Mouse (Mus musculus): ENCODE measurements around the gene Cldn24. TPM values are rescaled to one million over a fixed set of nuclear protein-coding genes. Genes with fewer than 3 reads are reported as not detected.
A peak's percentile ranks its signal among the peaks of the same experiment; 100 is the strongest.

The Cldn24 gene
- total RNA-seq, 2 experiments from 2014 or later = not detected

DNA sequence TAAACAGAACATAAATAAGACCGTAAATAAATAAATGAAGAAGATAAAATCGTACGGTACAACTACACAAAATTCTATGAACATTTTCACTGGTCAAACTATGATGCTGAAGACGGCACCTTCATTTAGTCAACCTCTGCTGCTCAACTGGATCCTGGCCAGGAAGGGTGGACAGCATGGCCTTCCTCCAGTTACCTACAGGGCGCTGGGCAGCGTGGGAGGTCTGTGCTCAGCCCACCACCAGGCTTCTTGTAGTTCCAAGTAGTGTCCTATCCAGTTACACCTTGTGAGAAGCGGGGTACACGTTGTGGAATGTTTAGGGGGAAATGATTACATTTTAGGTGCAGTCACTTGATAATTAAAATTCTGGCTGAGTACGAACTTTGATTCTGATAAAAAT is 5.0 kb downstream of the Cldn24 start:
- no peak for DNase-seq (ENCODE audit: low spot score in 2 of 2)

DNA sequence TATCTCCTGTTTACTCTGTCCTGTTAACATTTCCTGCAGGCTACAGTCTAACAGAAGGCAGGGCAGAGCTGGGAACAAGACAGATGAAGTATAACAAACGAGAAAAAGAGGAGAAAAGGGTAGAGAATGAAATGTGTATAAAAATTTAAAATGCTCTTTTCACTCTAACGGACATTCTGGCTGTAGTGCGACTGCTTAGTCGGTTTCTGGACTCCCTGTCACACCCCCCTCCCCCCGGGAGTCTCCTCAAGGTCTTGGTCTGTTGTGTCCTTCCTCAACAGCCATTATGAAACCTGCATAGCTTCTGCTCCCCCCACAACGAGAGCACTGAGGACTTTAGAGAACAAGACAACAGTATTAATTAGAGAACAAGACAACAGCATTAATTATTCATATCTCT is 10.7 kb downstream of the Cldn24 start:
- DNase-seq (ENCODE audit: low spot score in 2 of 2) = no peak

DNA sequence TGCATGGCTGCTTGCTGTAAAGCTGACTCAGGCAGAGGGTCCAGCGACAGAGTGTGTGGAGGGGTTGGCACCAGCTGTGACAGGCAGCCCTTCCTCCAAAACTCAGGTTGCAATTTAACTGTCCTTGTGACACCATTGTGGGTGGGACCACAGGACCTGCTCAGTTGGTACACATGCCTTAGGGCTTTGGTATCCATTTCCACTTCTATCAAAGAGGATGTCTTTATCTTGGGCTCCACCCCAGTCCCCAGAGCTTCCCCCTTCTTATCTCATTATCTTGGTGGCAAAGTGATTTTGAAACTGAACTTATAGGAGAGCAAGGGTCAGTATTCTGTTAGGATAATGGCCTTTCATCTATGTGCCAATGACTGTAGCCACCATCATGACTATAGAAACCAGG is 12.0 kb downstream of the Cldn24 start:
- no peak for DNase-seq (ENCODE audit: low spot score in 2 of 2)

DNA sequence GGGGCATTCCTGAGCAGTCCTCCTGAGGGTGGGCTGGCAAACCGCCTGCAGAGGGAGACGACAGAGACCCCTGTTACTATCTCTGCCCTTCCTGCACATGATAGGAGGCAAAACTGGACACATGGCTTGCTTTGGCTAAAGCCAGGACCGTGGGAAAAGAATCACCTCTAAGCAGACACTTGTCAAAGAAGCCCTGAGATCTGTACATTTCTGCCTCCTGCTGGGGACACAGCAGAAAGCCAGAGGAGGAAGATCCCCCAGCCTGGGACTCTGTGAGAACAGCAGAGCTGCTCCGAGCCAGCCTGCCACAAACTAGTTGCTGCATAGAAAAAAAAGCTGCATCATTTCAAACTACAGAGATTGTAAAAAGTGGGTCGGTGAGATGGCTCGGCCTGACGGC is 21.1 kb downstream of the Cldn24 start:
- DNase-seq (ENCODE audit: low spot score in 2 of 2) = no peak

DNA sequence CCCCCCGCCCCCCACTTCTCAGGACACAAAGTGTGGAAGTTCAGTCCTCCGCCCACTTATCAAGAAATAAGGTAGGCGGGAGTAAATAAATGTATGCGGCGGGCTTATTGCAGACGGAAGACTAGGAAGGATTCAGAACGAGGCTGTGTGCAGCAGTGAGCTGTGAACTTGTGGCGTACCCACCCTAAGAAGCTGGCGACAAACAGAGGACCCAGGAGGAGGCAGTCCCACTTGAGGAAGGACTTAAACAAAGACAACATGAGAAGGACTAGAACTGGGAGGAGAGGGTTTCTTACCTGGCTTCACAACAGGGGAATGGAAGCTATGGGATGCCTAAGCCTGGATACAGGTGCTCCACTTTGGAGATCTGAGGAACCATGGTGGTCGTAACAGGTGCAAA is 21.7 kb downstream of the Cldn24 start:
- DNase-seq (ENCODE audit: low spot score in 2 of 2) = no peak

DNA sequence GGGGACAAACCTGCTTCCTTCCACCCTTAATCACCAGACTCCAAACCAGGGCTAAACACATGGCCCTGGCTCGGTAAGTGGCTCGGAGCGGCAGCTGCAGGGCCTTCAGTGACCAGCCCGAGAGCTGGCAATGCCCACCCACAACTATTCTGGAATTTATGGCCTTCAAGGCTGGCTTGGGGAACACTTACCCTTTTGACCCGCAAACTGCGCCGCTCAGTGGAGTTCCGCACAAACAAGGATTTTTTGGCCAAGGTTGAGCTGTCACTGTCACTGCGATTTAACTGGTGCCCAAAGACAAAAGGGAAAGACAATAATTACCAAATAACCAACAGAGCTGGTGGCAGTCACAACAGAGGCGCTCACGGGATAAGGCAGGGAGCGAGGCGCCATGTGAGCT is 24.0 kb downstream of the Cldn24 start:
- DNase-seq (ENCODE audit: low spot score in 2 of 2) = no peak

DNA sequence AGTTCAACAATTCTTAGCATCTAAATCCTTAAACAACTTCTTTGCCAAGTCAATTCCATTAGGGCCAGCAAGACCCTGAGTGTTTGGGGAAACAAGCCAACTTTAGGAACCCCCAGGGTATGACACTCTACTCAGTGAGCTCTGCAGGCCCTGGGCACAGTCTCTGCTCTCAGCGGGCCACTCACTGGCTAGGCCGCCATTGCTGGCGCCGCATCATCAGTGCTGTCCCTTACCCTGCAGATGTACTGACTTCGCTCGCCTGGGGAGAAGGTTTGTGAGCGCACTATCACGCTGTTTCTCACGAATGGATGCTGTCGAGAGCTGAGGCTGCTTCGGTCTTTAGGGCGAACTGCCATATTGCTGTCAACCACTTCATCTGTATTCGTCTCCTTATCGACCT is 25.2 kb downstream of the Cldn24 start:
- no peak for DNase-seq (ENCODE audit: low spot score in 2 of 2)

DNA sequence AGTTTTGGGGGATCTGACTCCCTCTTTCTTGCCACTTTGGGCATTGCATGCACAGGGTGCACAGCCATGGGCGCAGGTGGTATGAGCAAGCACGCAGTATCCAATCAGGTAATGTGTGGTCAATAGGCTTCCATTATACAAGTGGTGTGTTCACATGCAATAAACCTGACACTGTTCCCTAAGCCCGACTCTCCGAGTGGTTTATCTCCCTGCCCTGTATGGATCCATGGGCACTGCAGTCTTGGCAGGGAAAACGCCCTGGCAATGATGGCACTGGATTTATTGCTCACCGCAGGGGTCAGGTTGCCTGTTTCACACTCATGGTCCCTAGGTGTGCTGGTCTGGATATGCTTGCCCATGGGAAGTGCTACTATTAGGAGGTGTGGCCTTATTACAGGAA is 26.0 kb downstream of the Cldn24 start:
- DNase-seq (ENCODE audit: low spot score in 2 of 2) = no peak

DNA sequence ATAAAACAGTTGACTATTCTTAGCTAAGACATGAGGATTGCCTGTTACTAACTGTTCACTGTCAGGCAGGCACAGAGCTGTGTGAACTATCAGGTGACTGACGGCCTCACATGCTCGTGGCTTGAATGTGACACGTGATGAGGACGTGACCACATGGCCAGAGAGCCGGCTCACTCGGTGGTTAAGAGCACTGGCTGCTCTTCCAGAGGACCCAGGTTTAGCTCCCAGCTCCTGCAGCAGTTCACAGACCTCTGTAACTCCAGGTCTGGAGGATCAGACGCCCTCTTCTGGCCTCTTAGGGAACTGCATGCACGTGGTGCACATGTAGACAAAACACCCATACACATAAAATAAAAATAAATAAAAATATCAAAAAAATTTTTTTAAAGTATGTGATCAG is 27.9 kb downstream of the Cldn24 start:
- DNase-seq (ENCODE audit: low spot score in 2 of 2) = no peak

DNA sequence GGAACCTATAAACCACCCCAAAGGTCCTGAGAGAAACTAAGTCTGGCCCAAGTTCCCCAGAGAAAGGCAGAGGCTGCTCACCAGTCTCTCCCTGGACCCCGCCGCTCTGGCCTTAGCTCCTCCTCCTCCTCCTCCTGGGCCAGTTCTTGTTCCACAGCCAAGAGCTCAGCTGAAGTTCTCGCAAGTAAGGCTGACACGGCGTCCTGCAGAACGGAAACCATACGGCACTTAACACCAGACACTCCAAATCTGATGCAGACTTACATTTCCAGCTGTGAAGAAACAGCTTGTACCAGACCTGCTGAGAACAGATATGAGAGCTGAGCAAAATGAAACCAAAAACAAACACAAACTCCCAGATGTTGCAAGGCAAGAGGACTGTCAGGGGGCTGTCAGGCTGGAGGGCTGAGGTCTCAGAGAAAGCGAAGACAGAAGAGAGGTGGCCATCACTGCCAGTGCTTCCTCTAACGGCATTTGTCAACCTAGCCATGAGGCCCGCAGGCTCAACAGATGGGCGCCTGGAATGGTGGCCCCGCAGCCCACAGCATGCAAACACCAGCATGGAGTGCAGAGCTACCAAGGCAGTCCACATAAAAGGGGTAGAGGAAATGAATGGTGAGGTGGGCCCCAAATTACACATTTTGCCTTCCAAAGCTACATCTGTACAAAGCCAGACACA is 30.0 kb downstream of the Cldn24 start:
- peak in 1 of 2 experiments; percentile 17 for DNase-seq (ENCODE audit: low spot score in 2 of 2)

DNA sequence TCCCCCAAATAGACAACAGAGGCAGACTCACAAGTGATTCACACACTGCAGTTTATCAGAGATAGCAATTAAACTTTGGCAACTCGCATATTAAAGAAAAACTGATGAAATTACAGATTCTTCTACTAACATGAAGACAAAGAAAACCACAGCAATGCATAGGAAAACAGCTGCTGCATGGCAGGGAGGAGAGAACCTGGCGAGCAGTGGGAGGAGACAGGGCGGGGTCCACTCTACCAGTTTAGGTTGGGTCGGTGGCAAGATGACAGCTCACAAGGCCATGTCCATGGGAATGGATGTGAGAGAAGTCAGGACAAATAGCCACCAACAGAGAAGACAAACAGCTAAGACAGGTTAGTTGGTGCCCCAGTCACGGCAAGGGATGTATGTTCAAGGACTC is 30.8 kb downstream of the Cldn24 start:
- DNase-seq (ENCODE audit: low spot score in 2 of 2) = no peak

DNA sequence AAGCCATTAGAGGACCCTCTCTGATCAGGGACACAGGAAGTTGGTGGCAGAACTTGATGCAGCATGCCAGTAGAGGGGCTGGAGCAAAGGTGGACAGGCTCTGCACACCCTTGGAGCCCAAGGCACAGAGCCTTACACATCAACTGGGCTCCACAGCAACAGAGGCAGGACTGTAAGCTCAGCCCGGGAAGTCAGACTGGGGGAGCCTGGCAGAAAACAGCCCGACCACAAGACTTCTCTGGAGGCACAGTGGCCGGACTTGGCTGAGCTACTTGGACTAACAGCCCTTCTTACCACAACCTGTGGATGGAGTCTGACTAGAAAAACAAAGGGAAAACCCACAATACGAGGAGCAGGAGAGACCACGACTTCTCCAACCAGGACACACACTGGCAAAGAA is 31.4 kb downstream of the Cldn24 start:
- DNase-seq (ENCODE audit: low spot score in 2 of 2) = no peak

DNA sequence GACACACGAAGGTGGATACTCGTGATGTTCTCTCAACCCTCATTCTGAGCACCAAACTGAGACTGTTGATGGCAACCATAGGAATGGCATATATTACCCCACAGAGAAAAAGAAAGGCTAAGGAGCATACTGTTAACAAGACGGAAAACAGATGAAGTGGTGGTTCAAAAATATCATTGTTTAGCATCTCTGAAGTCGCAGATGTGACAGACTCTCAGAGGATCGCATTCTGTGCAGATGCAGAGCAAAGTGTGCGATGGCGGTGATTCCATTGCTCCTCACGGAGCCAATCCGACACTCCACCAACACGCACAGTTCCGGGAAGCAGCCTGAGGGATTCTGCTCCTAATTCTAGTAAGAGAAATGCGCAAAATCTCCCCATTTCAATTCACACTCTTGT is 37.3 kb downstream of the Cldn24 start:
- DNase-seq (ENCODE audit: low spot score in 2 of 2) = peak; percentile 20 to 58

DNA sequence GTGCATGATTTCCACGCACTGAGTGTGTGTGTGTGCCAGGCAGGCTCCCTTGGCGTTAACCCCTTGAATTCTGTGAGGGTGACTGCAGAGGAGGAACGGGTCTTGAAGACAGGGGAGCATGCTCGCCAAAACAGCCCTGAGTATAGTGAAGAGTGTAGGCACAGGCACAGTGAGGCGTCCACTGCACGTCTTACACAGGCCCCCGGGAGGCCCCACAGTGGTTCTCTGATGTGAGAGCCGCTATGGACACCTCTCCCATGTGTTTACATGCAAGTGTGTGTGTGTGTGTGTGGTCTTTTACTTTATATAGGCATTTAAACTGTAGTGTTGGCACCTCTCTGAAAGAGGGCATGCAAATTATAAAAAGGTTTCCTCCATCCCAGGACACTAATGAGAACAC is 44.6 kb downstream of the Cldn24 start:
- DNase-seq (ENCODE audit: low spot score in 2 of 2) = no peak

DNA sequence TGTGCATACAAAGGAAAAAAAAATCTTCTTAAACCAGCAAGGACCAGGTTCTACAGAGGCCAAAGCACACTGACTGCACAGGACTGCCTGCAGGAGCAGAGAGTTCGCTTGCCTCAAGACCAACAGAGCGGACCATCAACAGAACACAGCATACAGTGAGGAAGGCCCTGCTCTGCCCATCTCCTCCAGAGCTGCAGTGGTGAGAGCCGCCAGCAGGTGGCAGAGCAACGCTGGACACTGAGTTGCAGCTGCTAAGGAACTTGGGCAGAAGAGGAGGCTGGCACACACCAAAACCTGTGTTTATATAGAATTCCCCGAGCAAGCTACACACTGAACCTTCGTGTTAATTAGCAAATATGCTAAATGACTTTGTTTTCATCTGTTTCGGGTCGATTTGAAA is 45.1 kb downstream of the Cldn24 start:
- DNase-seq (ENCODE audit: low spot score in 2 of 2) = peak; percentile 92 to 96

Other genes starting within 250 kb of the Cldn24 start
- gene Ing2, start 146.6 kb upstream of the Cldn24 start, total RNA-seq (2021) = 10 to 100 TPM; 53.2 to 53.6 TPM
- gene Cdkn2aip, start 108.2 kb upstream of the Cldn24 start, total RNA-seq (2021) = 10 to 100 TPM; 18.5 to 20.8 TPM
- 1 to 10 TPM in 1 of 2 experiments, under 1 TPM in 1; 0.63 to 1.3 TPM for gene Cldn22, start 2.3 kb downstream of the Cldn24 start, total RNA-seq (2021)
- 10 to 100 TPM; 22.4 to 22.8 TPM for gene Wwc2, start 168.8 kb downstream of the Cldn24 start, total RNA-seq (2021)